ENCODE assay signal across 8 mouse cellular contexts in the genomic region with DNA sequence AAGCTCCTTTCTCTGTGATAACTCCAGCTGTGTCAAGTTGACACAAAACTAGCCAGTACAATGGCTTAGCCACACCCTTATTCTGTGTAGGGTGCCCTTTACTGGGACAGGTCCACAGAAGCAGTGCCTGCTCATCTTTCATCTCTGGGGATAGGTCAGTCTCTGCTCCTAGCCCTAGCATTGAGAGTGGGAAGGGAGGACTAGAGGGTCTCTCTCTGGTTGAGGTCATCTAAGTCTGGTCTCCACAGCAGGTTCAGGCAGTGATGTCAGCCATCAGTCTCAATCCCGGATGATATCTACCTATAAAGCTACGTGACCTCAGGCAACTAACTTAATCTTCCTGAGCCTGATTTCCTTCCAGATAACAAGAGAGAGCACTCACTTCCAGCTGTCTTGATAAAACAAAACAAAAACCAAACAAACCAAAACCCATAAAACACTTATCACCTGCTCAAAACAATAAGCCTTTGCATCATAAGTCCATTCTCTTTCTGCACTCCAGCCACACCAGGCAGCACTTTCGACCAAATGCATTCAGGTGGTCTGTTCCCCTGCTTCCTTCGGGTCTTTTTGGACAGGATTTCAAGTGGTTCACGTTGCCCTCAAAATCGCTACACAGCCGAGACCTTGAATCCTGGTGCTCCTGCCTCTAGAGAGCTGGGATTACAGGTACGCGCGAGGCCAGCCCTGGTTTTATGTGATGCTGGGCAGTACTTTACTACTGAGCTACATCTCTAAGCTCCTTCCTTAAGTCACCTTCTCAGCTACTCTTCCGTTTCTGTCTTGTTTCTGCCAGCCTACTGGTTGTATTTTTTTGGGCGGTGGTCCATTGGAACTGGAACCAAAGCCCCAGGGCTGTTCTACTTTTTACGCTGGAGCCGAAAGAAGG. TPM values are rescaled to one million over a fixed set of nuclear protein-coding genes. Genes with fewer than 3 reads are reported as not detected.
A peak's percentile ranks its signal among the peaks of the same experiment; 100 is the strongest.
DNase-seq lines count a peak whose midpoint lies in the region; ATAC-seq lines count a peak whose summit lies in the region.

No protein-coding gene starts in this region.

- no peak for DNase-seq in lung, postnatal 25 days (ENCODE audit: low spot score)
- DNase-seq in layer of hippocampus, postnatal 36 days: no peak
- no peak for DNase-seq in adrenal gland, postnatal 25 days
- DNase-seq in lung, postnatal 14 days: no peak

- peak overlapping the region; percentile 93 for H3K27ac ChIP-seq in lung, embryonic 15.5 days
- peak overlapping the region; percentile 90 for H3K27ac ChIP-seq in embryonic facial prominence, embryonic 12.5 days
- peak overlapping the region; percentile 92 for H3K27ac ChIP-seq in intestine, embryonic 16.5 days (ENCODE audit: low read length)
- H3K27ac ChIP-seq in neural tube, embryonic 14.5 days (ENCODE audit: low read depth, low read length): peak overlapping the region; percentile 69

- ATAC-seq in lung, embryonic 15.5 days (ENCODE audit: borderline replicate concordance, extremely low read depth, low FRiP score, low TSS enrichment): peak; percentile 15; the same call in 1 of the 2 replicates
- ATAC-seq in embryonic facial prominence, embryonic 12.5 days (ENCODE audit: insufficient number of reproducible peaks, insufficient read depth, low FRiP score, low TSS enrichment): peak; percentile 47
- peak; percentile 49 for ATAC-seq in intestine, embryonic 16.5 days
- peak; percentile 33 for ATAC-seq in neural tube, embryonic 14.5 days (ENCODE audit: low read depth)

- peak overlapping the region; percentile 41 for H3K4me3 ChIP-seq in lung, embryonic 15.5 days
- H3K4me3 ChIP-seq in embryonic facial prominence, embryonic 12.5 days: peak overlapping the region; percentile 39
- peak overlapping the region; percentile 50 for H3K4me3 ChIP-seq in intestine, embryonic 16.5 days (ENCODE audit: low read length)
- peak overlapping the region; percentile 44 for H3K4me3 ChIP-seq in neural tube, embryonic 14.5 days (ENCODE audit: low read depth, low read length)

- 4% methylated on average over 14 of the region's 14 CpGs for WGBS in lung, embryonic 15.5 days
- WGBS in embryonic facial prominence, embryonic 12.5 days: 8% methylated on average over 14 of the region's 14 CpGs
- 6% methylated on average over 14 of the region's 14 CpGs for WGBS in intestine, embryonic 16.5 days
- 10% methylated on average over 14 of the region's 14 CpGs for WGBS in neural tube, embryonic 14.5 days

- no peaks in the 10 kb centered on the region for H3K9me3 ChIP-seq in lung, embryonic 15.5 days
- no peaks in the 10 kb centered on the region for H3K9me3 ChIP-seq in embryonic facial prominence, embryonic 12.5 days
- H3K9me3 ChIP-seq in intestine, embryonic 16.5 days (ENCODE audit: control insufficient read depth, low read length): no peaks in the 10 kb centered on the region
- H3K9me3 ChIP-seq in neural tube, embryonic 14.5 days (ENCODE audit: control insufficient read depth, low read length): no peaks in the 10 kb centered on the region

- H3K27me3 ChIP-seq in lung, embryonic 15.5 days: no peaks in the 10 kb centered on the region
- H3K27me3 ChIP-seq in embryonic facial prominence, embryonic 12.5 days: no peaks in the 10 kb centered on the region
- H3K27me3 ChIP-seq in intestine, embryonic 16.5 days (replicated peaks; ENCODE audit: control insufficient read depth, insufficient read depth, low read length): no peaks in the 10 kb centered on the region
- H3K27me3 ChIP-seq in neural tube, embryonic 14.5 days (ENCODE audit: control insufficient read depth, insufficient read depth, low read length): no peaks in the 10 kb centered on the region

- peaks cover 8% of the 10 kb centered on the region; the same call in 1 of the 2 replicates for H3K36me3 ChIP-seq in lung, embryonic 15.5 days
- H3K36me3 ChIP-seq in embryonic facial prominence, embryonic 12.5 days: peaks cover 7% of the 10 kb centered on the region
- 0 out of 2 replicates have a peak, but pooled peaks cover under 1% of the 10 kb centered on the region for H3K36me3 ChIP-seq in intestine, embryonic 16.5 days (ENCODE audit: control insufficient read depth, insufficient read depth, low read length)
- H3K36me3 ChIP-seq in neural tube, embryonic 14.5 days (ENCODE audit: control insufficient read depth, insufficient read depth, low read length): no peaks in the 10 kb centered on the region

- peak overlapping the region; percentile 28 for H3K9ac ChIP-seq in lung, embryonic 15.5 days
- peak overlapping the region; percentile 52; the same call in 1 of the 2 replicates for H3K9ac ChIP-seq in embryonic facial prominence, embryonic 12.5 days
- peak overlapping the region; percentile 69 for H3K9ac ChIP-seq in intestine, embryonic 16.5 days (ENCODE audit: low read depth, low read length)
- peak overlapping the region; percentile 51 for H3K9ac ChIP-seq in neural tube, embryonic 14.5 days (replicated peaks; ENCODE audit: low read depth, low read length)

- peak overlapping the region; percentile 59 for H3K4me2 ChIP-seq in lung, embryonic 15.5 days
- H3K4me2 ChIP-seq in embryonic facial prominence, embryonic 12.5 days (replicated peaks): peak overlapping the region; percentile 60
- H3K4me2 ChIP-seq in intestine, embryonic 16.5 days (ENCODE audit: low read depth, low read length): peak overlapping the region; percentile 75
- peak overlapping the region; percentile 59 for H3K4me2 ChIP-seq in neural tube, embryonic 14.5 days (ENCODE audit: low read depth, low read length)

- peaks cover 22% of the 10 kb centered on the region for H3K4me1 ChIP-seq in lung, embryonic 15.5 days
- H3K4me1 ChIP-seq in embryonic facial prominence, embryonic 12.5 days: peaks cover 16% of the 10 kb centered on the region
- H3K4me1 ChIP-seq in intestine, embryonic 16.5 days (ENCODE audit: control insufficient read depth, insufficient read depth, low read length): peaks cover 21% of the 10 kb centered on the region
- H3K4me1 ChIP-seq in neural tube, embryonic 14.5 days (ENCODE audit: control insufficient read depth, insufficient read depth, low read length): peaks cover 5% of the 10 kb centered on the region

RNA-seq across cellular contexts. Expression of gene Glis2, which starts 8.6 kb away (rescaled TPM):
- polyA plus RNA-seq in lung, embryonic 15.5 days (2015; fragmentation: Nextera tagmentation; extraction: Ambion mirVana): 18.5 and 24.0 TPM in 2 replicates
- 33.0 and 33.4 TPM in 2 replicates for polyA plus RNA-seq in embryonic facial prominence, embryonic 12.5 days (2016; fragmentation: Nextera tagmentation; extraction: Ambion mirVana)
- polyA plus RNA-seq in intestine, embryonic 16.5 days (2015; fragmentation: Nextera tagmentation; extraction: Ambion mirVana): 14.5 and 18.1 TPM in 2 replicates
- polyA plus RNA-seq in neural tube, embryonic 14.5 days (2014; fragmentation: Nextera tagmentation; extraction: Ambion mirVana): 13.2 and 20.3 TPM in 2 replicates
- 10 to 100 TPM; 13.1 to 14.6 TPM for total RNA-seq in layer of hippocampus, postnatal 36 days (2021)
- 17.1 and 23.0 TPM in 2 replicates for total RNA-seq in adrenal gland, postnatal 25 days (2021)

RNA-seq across cellular contexts. Expression of gene Tfap4, which starts 26.2 kb away (rescaled TPM):
- 18.4 and 19.6 TPM in 2 replicates for polyA plus RNA-seq in lung, embryonic 15.5 days (2015; fragmentation: Nextera tagmentation; extraction: Ambion mirVana)
- 27.8 and 31.5 TPM in 2 replicates for polyA plus RNA-seq in embryonic facial prominence, embryonic 12.5 days (2016; fragmentation: Nextera tagmentation; extraction: Ambion mirVana)
- polyA plus RNA-seq in intestine, embryonic 16.5 days (2015; fragmentation: Nextera tagmentation; extraction: Ambion mirVana): 23.0 and 26.5 TPM in 2 replicates
- 7.2 and 7.8 TPM in 2 replicates for polyA plus RNA-seq in neural tube, embryonic 14.5 days (2014; fragmentation: Nextera tagmentation; extraction: Ambion mirVana)
- total RNA-seq in layer of hippocampus, postnatal 36 days (2021): 1 to 10 TPM; 4.3 to 4.7 TPM
- 8.3 and 10.4 TPM in 2 replicates for total RNA-seq in adrenal gland, postnatal 25 days (2021)

RNA-seq across cellular contexts. Expression of gene Pam16, which starts 38.9 kb away (rescaled TPM):
- 93.8 and 94.6 TPM in 2 replicates for polyA plus RNA-seq in lung, embryonic 15.5 days (2015; fragmentation: Nextera tagmentation; extraction: Ambion mirVana)
- polyA plus RNA-seq in embryonic facial prominence, embryonic 12.5 days (2016; fragmentation: Nextera tagmentation; extraction: Ambion mirVana): 96.4 and 104 TPM in 2 replicates
- 79.4 and 86.8 TPM in 2 replicates for polyA plus RNA-seq in intestine, embryonic 16.5 days (2015; fragmentation: Nextera tagmentation; extraction: Ambion mirVana)
- 179 and 194 TPM in 2 replicates for polyA plus RNA-seq in neural tube, embryonic 14.5 days (2014; fragmentation: Nextera tagmentation; extraction: Ambion mirVana)
- 10 to 100 TPM; 84.4 to 90.4 TPM for total RNA-seq in layer of hippocampus, postnatal 36 days (2021)
- total RNA-seq in adrenal gland, postnatal 25 days (2021): 81.9 and 83.4 TPM in 2 replicates

RNA-seq across cellular contexts. Expression of gene Srl, which starts 44.3 kb away (rescaled TPM):
- polyA plus RNA-seq in lung, embryonic 15.5 days (2015; fragmentation: Nextera tagmentation; extraction: Ambion mirVana): 19.5 and 22.1 TPM in 2 replicates
- polyA plus RNA-seq in embryonic facial prominence, embryonic 12.5 days (2016; fragmentation: Nextera tagmentation; extraction: Ambion mirVana): 29.5 and 31.9 TPM in 2 replicates
- 8.0 and 8.5 TPM in 2 replicates for polyA plus RNA-seq in intestine, embryonic 16.5 days (2015; fragmentation: Nextera tagmentation; extraction: Ambion mirVana)
- 22.7 and 30.7 TPM in 2 replicates for polyA plus RNA-seq in neural tube, embryonic 14.5 days (2014; fragmentation: Nextera tagmentation; extraction: Ambion mirVana)
- 10 to 100 TPM; 13.6 to 14.1 TPM for total RNA-seq in layer of hippocampus, postnatal 36 days (2021)
- total RNA-seq in adrenal gland, postnatal 25 days (2021): 8.0 and 11.9 TPM in 2 replicates

RNA-seq across cellular contexts. Expression of gene Vasn, which starts 53.9 kb away (rescaled TPM):
- 25.1 and 25.9 TPM in 2 replicates for polyA plus RNA-seq in lung, embryonic 15.5 days (2015; fragmentation: Nextera tagmentation; extraction: Ambion mirVana)
- 23.4 and 24.1 TPM in 2 replicates for polyA plus RNA-seq in embryonic facial prominence, embryonic 12.5 days (2016; fragmentation: Nextera tagmentation; extraction: Ambion mirVana)
- polyA plus RNA-seq in intestine, embryonic 16.5 days (2015; fragmentation: Nextera tagmentation; extraction: Ambion mirVana): 13.5 and 13.6 TPM in 2 replicates
- polyA plus RNA-seq in neural tube, embryonic 14.5 days (2014; fragmentation: Nextera tagmentation; extraction: Ambion mirVana): 4.4 and 6.3 TPM in 2 replicates
- total RNA-seq in layer of hippocampus, postnatal 36 days (2021): 1 to 10 TPM; 4.4 to 5.7 TPM
- 5.4 and 9.3 TPM in 2 replicates for total RNA-seq in adrenal gland, postnatal 25 days (2021)
